In genomic region chr3:79907223-79907622, GRCm38 (mm10) we compare ENCODE assay signal across 13 mouse cellular contexts. TPM values are rescaled to one million over a fixed set of nuclear protein-coding genes. Genes with fewer than 3 reads are reported as not detected.
DNase-seq lines count a peak whose midpoint lies in the region; ATAC-seq lines count a peak whose summit lies in the region.
"Had no signal": no experiment of that assay in that cellular context is flagged by ENCODE, and none has a peak within 500 bp of the region (broad histone marks: within the 10 kb centered on the region; RNA-seq: fewer than 3 reads in every experiment).

No protein-coding gene starts in this region.

- DNase-seq in heart, adult 11 months: peak; percentile 91
- no peak for DNase-seq in heart, postnatal 25 days (ENCODE audit: low spot score)
- DNase-seq in kidney, postnatal 25 days: peak; percentile 14 to 47
- DNase-seq in lung, postnatal 25 days (ENCODE audit: low spot score): peak; percentile 74
- DNase-seq in forebrain, embryonic 10.5 days (ENCODE audit: extremely low spot score, low spot score): no peak
- no peak for DNase-seq in ovary, adult 18-20 months (ENCODE audit: low spot score)
- no peak for DNase-seq in left cerebral cortex, adult 8-10 months (ENCODE audit: low spot score in 2 of 2)
- DNase-seq: cerebellum, adult 8-10 months had no signal

- no peak overlapping the region for H3K4me3 ChIP-seq in embryonic facial prominence, embryonic 13.5 days
- no peak overlapping the region for H3K4me3 ChIP-seq in forebrain, embryonic 10.5 days
- H3K4me3 ChIP-seq: forebrain, embryonic 15.5 days; hindbrain, embryonic 12.5 days; midbrain, embryonic 12.5 days; stomach, embryonic 15.5 days had no signal

- no peak overlapping the region for H3K4me2 ChIP-seq in embryonic facial prominence, embryonic 13.5 days
- H3K4me2 ChIP-seq: forebrain, embryonic 15.5 days; hindbrain, embryonic 12.5 days; midbrain, embryonic 12.5 days; stomach, embryonic 15.5 days had no signal

- no peak for ATAC-seq in embryonic facial prominence, embryonic 13.5 days (ENCODE audit: insufficient number of reproducible peaks, insufficient read depth, low FRiP score, low TSS enrichment, low read depth)
- ATAC-seq: forebrain, embryonic 15.5 days had no signal

- H3K27ac ChIP-seq in embryonic facial prominence, embryonic 13.5 days: peak overlapping the region; percentile 40; the same call in 1 of the 2 replicates
- no peak overlapping the region for H3K27ac ChIP-seq in forebrain, embryonic 10.5 days
- H3K27ac ChIP-seq: forebrain, embryonic 15.5 days; hindbrain, embryonic 12.5 days; midbrain, embryonic 12.5 days; stomach, embryonic 15.5 days had no signal

- intact Hi-C loops in heart, postnatal 25 days (cut with DNase I): loop anchor here (2.0 kb wide), 1 partner anchor 18 kb away; no protein-coding TSS in a partner anchor

- no peak overlapping the region for H3K9ac ChIP-seq in embryonic facial prominence, embryonic 13.5 days
- H3K9ac ChIP-seq: forebrain, embryonic 15.5 days; hindbrain, embryonic 12.5 days; midbrain, embryonic 12.5 days; stomach, embryonic 15.5 days had no signal

- WGBS in embryonic facial prominence, embryonic 13.5 days: 60% methylated on average over 7 of the region's 7 CpGs
- WGBS in forebrain, embryonic 10.5 days: 74% methylated on average over 7 of the region's 7 CpGs

- no peaks in the 10 kb centered on the region for H3K27me3 ChIP-seq in embryonic facial prominence, embryonic 13.5 days
- H3K27me3 ChIP-seq in forebrain, embryonic 10.5 days (ENCODE audit: poor library complexity, severe bottlenecking): no peaks in the 10 kb centered on the region
- H3K27me3 ChIP-seq: forebrain, embryonic 15.5 days; hindbrain, embryonic 12.5 days; midbrain, embryonic 12.5 days; stomach, embryonic 15.5 days had no signal

- no peaks in the 10 kb centered on the region for H3K4me1 ChIP-seq in embryonic facial prominence, embryonic 13.5 days
- peaks cover 11% of the 10 kb centered on the region for H3K4me1 ChIP-seq in forebrain, embryonic 10.5 days
- H3K4me1 ChIP-seq: forebrain, embryonic 15.5 days; hindbrain, embryonic 12.5 days had no signal

- H3K9me3 ChIP-seq in embryonic facial prominence, embryonic 13.5 days: no peaks in the 10 kb centered on the region
- H3K9me3 ChIP-seq in forebrain, embryonic 10.5 days: no peaks in the 10 kb centered on the region
- H3K9me3 ChIP-seq: forebrain, embryonic 15.5 days; hindbrain, embryonic 12.5 days; midbrain, embryonic 12.5 days; stomach, embryonic 15.5 days had no signal

- no peaks in the 10 kb centered on the region for H3K36me3 ChIP-seq in embryonic facial prominence, embryonic 13.5 days
- H3K36me3 ChIP-seq in forebrain, embryonic 10.5 days (replicated peaks): no peaks in the 10 kb centered on the region
- H3K36me3 ChIP-seq: forebrain, embryonic 15.5 days; hindbrain, embryonic 12.5 days; midbrain, embryonic 12.5 days; stomach, embryonic 15.5 days had no signal

RNA-seq across cellular contexts. Expression of gene Fam198b, which starts 22.9 kb away (rescaled TPM):
- 10 to 100 TPM; 23.8 to 27.7 TPM for total RNA-seq in heart, postnatal 25 days (2021)
- polyA plus RNA-seq in embryonic facial prominence, embryonic 13.5 days (2015; fragmentation: Nextera tagmentation; extraction: Ambion mirVana): 9.0 and 10.3 TPM in 2 replicates
- polyA plus RNA-seq in forebrain, embryonic 10.5 days (2016; fragmentation: Nextera tagmentation; extraction: Ambion mirVana): 0.91 and 2.1 TPM in 2 replicates
- 1 to 10 TPM; 5.8 to 8.0 (median 6.4) TPM for total RNA-seq in left cerebral cortex, adult 8-10 months (2022)

RNA-seq across cellular contexts. Expression of gene Tmem144, which starts 54.6 kb away (rescaled TPM):
- total RNA-seq in heart, postnatal 25 days (2021): 1 to 10 TPM; 8.1 to 9.1 TPM
- 3.5 and 4.0 TPM in 2 replicates for polyA plus RNA-seq in embryonic facial prominence, embryonic 13.5 days (2015; fragmentation: Nextera tagmentation; extraction: Ambion mirVana)
- 3.7 and 4.1 TPM in 2 replicates for polyA plus RNA-seq in forebrain, embryonic 10.5 days (2016; fragmentation: Nextera tagmentation; extraction: Ambion mirVana)
- total RNA-seq in left cerebral cortex, adult 8-10 months (2022): 10 to 100 TPM; 13.4 to 26.8 (median 15.3) TPM

Comparison
In these comparisons a context has a peak if more than half of its experiments do, and no peak if none do; other contexts are left out.
1. DNase-seq: peak in heart, adult 11 months (single experiment), kidney, postnatal 25 days (2 of 2) and lung, postnatal 25 days (single experiment); none in heart, postnatal 25 days (single experiment), forebrain, embryonic 10.5 days (single experiment), ovary, adult 18-20 months (single experiment) and left cerebral cortex, adult 8-10 months (0 of 2).